Mouse (Mus musculus) lung, postnatal 36 days (tissue): ENCODE results near the gene Prss30.
"Not testable (repeated sequence)": the region's sequence is repeated elsewhere in the genome, so short reads cannot be mapped to it uniquely, and the experiment has no call there.

Experiments
- DNase-seq: peaks from one replicate; pipeline ENCODE4 v3.0.0; 2022; ENCODE audit warnings: mixed read lengths

The Prss30 gene

GRCm38 (mm10) chr17:23982912-23983311 is 2.5 kb upstream of the Prss30 start:
- peak; percentile 46 for DNase-seq

GRCm38 (mm10) chr17:23979471-23979870 is 895 bp downstream of the Prss30 start:
- DNase-seq, result no peak

- no peak for DNase-seq
Observed at GRCm38 (mm10) chr17:23976665-23977064, 3.7 kb downstream of the Prss30 start.

- no peak for DNase-seq
Observed at GRCm38 (mm10) chr17:23971315-23971714, 9.1 kb downstream of the Prss30 start.

GRCm38 (mm10) chr17:23969231-23969630 is 11.1 kb downstream of the Prss30 start:
- DNase-seq, result peak; percentile 95

GRCm38 (mm10) chr17:23968780-23969179 is 11.6 kb downstream of the Prss30 start:
- DNase-seq, result peak; percentile 46

GRCm38 (mm10) chr17:23966658-23967401 is 13.5 kb downstream of the Prss30 start:
- peak; percentile 68 for DNase-seq

GRCm38 (mm10) chr17:23965805-23966425 is 14.5 kb downstream of the Prss30 start:
- DNase-seq, result no peak

- peak; percentile 21 for DNase-seq
Observed at GRCm38 (mm10) chr17:23961573-23962122, 18.7 kb downstream of the Prss30 start.

- DNase-seq, result peak; percentile 91
Observed at GRCm38 (mm10) chr17:23960084-23960738, 20.2 kb downstream of the Prss30 start.

GRCm38 (mm10) chr17:23955174-23955573 is 25.2 kb downstream of the Prss30 start, which contains the start of gene Sbpl:
TSS of gene Sbpl (minus strand) at chr17:23955274.
- no peak for DNase-seq

GRCm38 (mm10) chr17:23950828-23951227 is 29.5 kb downstream of the Prss30 start:
- DNase-seq, result not testable (repeated sequence)

- DNase-seq, result no peak
Observed at GRCm38 (mm10) chr17:23949068-23949467, 31.3 kb downstream of the Prss30 start.

- not testable (repeated sequence) for DNase-seq
Observed at GRCm38 (mm10) chr17:23947486-23947885, 32.9 kb downstream of the Prss30 start.

- no peak for DNase-seq
Observed at GRCm38 (mm10) chr17:23941372-23941771, 39.0 kb downstream of the Prss30 start, which contains the start of gene Sbp. TSS of gene Sbp (plus strand) at chr17:23941672.

GRCm38 (mm10) chr17:23931157-23931556 is 49.2 kb downstream of the Prss30 start:
- no peak for DNase-seq

GRCm38 (mm10) chr17:23925090-23925493 is 55.3 kb downstream of the Prss30 start:
- peak; percentile 55 for DNase-seq

- DNase-seq, result peak; percentile 97
Observed at GRCm38 (mm10) chr17:23924531-23925007, 55.8 kb downstream of the Prss30 start.
